Mouse (Mus musculus): ENCODE results near the gene Sh2d4b. TPM values are rescaled to one million over a fixed set of nuclear protein-coding genes. Genes with fewer than 3 reads are reported as not detected.

The Sh2d4b gene
- polyA plus RNA-seq, 1 experiment from 2014 or later = 1.7 TPM

DNA sequence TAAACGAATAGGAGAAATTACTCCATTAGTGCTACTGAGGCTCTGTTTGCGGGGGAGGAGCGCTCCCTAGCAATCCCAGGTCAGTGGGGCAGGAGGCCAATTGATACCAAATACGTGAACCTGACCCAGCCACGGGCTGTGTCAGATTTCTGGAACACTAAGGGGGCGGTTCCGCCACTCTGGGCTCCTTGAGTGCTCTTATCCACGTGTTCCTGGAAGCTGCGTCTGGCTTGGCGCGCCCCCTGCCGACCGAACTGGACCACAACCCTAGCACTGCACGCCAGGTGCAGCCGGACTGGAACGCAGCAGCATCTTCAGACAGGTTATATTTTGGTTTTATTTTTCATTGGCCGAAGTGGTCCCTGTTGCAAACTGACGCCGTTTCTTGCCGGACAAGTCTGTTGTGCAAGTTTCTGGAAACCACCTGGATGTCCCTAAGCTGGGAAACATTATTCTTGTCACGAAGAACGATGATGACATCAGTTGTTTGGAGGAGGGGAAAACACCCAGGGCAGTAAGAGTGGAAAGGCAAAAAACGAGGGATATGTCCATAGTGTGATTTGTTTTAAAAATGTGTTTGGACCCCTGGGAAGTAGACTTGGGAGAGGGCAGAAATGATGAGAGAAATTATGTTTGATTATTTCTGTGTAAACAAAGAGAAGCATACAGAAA, 1.6 kb upstream of the Sh2d4b start:
- Histone ChIP-seq H3K9me3 (ENCODE audit: control insufficient read depth, low read length) (no peaks in the 10 kb centered on the region), H3K36me3 (ENCODE audit: control insufficient read depth, insufficient read depth) (no peaks in the 10 kb centered on the region), H3K4me2 (ENCODE audit: low read length) (peak overlapping the region; percentile 53), H3K27ac (ENCODE audit: low read length) (no peak overlapping the region), H3K4me3 (replicated peaks; ENCODE audit: low read length) (peak overlapping the region; percentile 26; the same call in 1 of the 2 replicates), H3K4me1 (replicated peaks; ENCODE audit: control insufficient read depth, insufficient read depth, low read length) (peaks cover 8% of the 10 kb centered on the region), H3K9ac (replicated peaks; ENCODE audit: low read depth, low read length) (peak overlapping the region; percentile 36; the same call in 1 of the 2 replicates), H3K27me3 (replicated peaks; ENCODE audit: control insufficient read depth, insufficient read depth, low read length) (no peaks in the 10 kb centered on the region)
- peak; percentile 94 for ATAC-seq
- 10% methylated on average over 23 of the region's 23 CpGs for WGBS

DNA sequence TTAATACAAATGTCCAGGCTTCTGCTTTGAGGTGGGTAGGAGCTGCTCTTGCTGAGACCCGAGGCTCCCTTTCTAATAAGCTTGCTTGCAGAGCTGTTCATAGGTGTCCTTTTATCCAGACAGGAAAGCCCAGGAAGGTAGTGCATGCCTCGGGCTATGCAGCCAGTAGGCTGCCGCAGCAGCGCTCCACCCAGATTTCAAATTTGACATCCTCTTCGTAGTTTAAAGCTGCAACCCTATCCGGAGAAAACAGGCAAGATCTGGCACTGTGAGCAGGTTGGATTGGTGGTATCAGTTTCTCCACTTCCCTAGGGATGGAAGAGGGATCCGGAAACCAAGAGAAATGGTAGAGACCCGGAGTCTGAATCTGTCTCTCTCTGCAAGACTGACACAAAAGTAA, 818 bp upstream of the Sh2d4b start:
- ATAC-seq = no peak
- Histone ChIP-seq H3K36me3 (ENCODE audit: control insufficient read depth, insufficient read depth) (no peaks in the 10 kb centered on the region), H3K27ac (ENCODE audit: low read length) (no peak overlapping the region), H3K4me3 (replicated peaks; ENCODE audit: low read length) (no peak overlapping the region), H3K9ac (replicated peaks; ENCODE audit: low read depth, low read length) (no peak overlapping the region), H3K27me3 (replicated peaks; ENCODE audit: control insufficient read depth, insufficient read depth, low read length) (no peaks in the 10 kb centered on the region), H3K4me2 (ENCODE audit: low read length) (no peak overlapping the region), H3K4me1 (replicated peaks; ENCODE audit: control insufficient read depth, insufficient read depth, low read length) (peaks cover 8% of the 10 kb centered on the region), H3K9me3 (ENCODE audit: control insufficient read depth, low read length) (no peaks in the 10 kb centered on the region)
- WGBS = 74% methylated on average over 8 of the region's 8 CpGs

- no peak overlapping the region for H3K27ac ChIP-seq (ENCODE audit: low read length)
- no peak overlapping the region for H3K9ac ChIP-seq (replicated peaks; ENCODE audit: low read depth, low read length)
- no peak overlapping the region for H3K4me2 ChIP-seq (ENCODE audit: low read length)
- H3K9me3 ChIP-seq (ENCODE audit: control insufficient read depth, low read length) = no peaks in the 10 kb centered on the region
- H3K4me3 ChIP-seq (replicated peaks; ENCODE audit: low read length) = no peak overlapping the region
- 72% methylated on average over 7 of the region's 7 CpGs for WGBS
- H3K36me3 ChIP-seq (ENCODE audit: control insufficient read depth, insufficient read depth) = no peaks in the 10 kb centered on the region
- no peak for ATAC-seq
- H3K4me1 ChIP-seq (replicated peaks; ENCODE audit: control insufficient read depth, insufficient read depth, low read length) = peaks cover 8% of the 10 kb centered on the region
- no peaks in the 10 kb centered on the region for H3K27me3 ChIP-seq (replicated peaks; ENCODE audit: control insufficient read depth, insufficient read depth, low read length)
Observed at GRCm38 (mm10) chr14:40892326-40892825, 690 bp downstream of the Sh2d4b start.

- Histone ChIP-seq H3K9ac (replicated peaks; ENCODE audit: low read depth, low read length) (no peak overlapping the region), H3K27ac (ENCODE audit: low read length) (no peak overlapping the region), H3K4me3 (replicated peaks; ENCODE audit: low read length) (no peak overlapping the region), H3K9me3 (ENCODE audit: control insufficient read depth, low read length) (no peaks in the 10 kb centered on the region), H3K27me3 (replicated peaks; ENCODE audit: control insufficient read depth, insufficient read depth, low read length) (no peaks in the 10 kb centered on the region), H3K4me2 (ENCODE audit: low read length) (no peak overlapping the region), H3K4me1 (replicated peaks; ENCODE audit: control insufficient read depth, insufficient read depth, low read length) (peaks cover 8% of the 10 kb centered on the region), H3K36me3 (ENCODE audit: control insufficient read depth, insufficient read depth) (no peaks in the 10 kb centered on the region)
- WGBS = 96% methylated on average over 4 of the region's 4 CpGs
- ATAC-seq = no peak
Observed at GRCm38 (mm10) chr14:40891506-40891905, 1.6 kb downstream of the Sh2d4b start.

DNA sequence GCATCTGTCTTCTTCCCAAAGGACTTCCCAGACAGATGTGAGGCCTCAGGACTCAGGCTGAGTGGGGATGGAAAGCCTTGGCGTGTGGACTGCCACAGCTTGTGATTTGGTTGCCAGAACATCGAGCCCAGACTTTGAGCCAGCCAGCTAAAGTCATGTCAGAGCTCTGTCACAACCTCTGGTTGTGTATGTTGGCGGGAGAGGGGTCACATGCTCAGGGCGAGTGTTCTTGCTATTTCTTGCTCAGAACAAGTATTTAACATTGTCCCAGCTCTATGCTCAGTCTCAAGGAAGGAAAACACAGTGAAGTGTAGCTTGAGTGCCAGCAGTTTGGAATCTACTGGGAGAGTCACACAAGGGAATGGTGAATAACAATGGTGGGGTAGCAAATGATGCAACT, 3.4 kb downstream of the Sh2d4b start:
- Histone ChIP-seq H3K4me1 (replicated peaks; ENCODE audit: control insufficient read depth, insufficient read depth, low read length) (peaks cover 7% of the 10 kb centered on the region), H3K36me3 (ENCODE audit: control insufficient read depth, insufficient read depth) (no peaks in the 10 kb centered on the region), H3K27ac (ENCODE audit: low read length) (no peak overlapping the region), H3K4me3 (replicated peaks; ENCODE audit: low read length) (no peak overlapping the region), H3K4me2 (ENCODE audit: low read length) (no peak overlapping the region), H3K9me3 (ENCODE audit: control insufficient read depth, low read length) (no peaks in the 10 kb centered on the region), H3K9ac (replicated peaks; ENCODE audit: low read depth, low read length) (no peak overlapping the region), H3K27me3 (replicated peaks; ENCODE audit: control insufficient read depth, insufficient read depth, low read length) (no peaks in the 10 kb centered on the region)
- WGBS = 76% methylated on average over 4 of the region's 4 CpGs
- ATAC-seq = no peak

- H3K27me3 ChIP-seq (replicated peaks; ENCODE audit: control insufficient read depth, insufficient read depth, low read length) = no peaks in the 10 kb centered on the region
- no peaks in the 10 kb centered on the region for H3K9me3 ChIP-seq (ENCODE audit: control insufficient read depth, low read length)
- 93% methylated on average over 2 of the region's 2 CpGs for WGBS
- peaks cover 1% of the 10 kb centered on the region for H3K4me1 ChIP-seq (replicated peaks; ENCODE audit: control insufficient read depth, insufficient read depth, low read length)
- no peak overlapping the region for H3K27ac ChIP-seq (ENCODE audit: low read length)
- no peak overlapping the region for H3K9ac ChIP-seq (replicated peaks; ENCODE audit: low read depth, low read length)
- H3K4me3 ChIP-seq (replicated peaks; ENCODE audit: low read length) = no peak overlapping the region
- H3K4me2 ChIP-seq (ENCODE audit: low read length) = no peak overlapping the region
- ATAC-seq = no peak
- H3K36me3 ChIP-seq (ENCODE audit: control insufficient read depth, insufficient read depth) = no peaks in the 10 kb centered on the region
Observed at GRCm38 (mm10) chr14:40889181-40889580, 3.9 kb downstream of the Sh2d4b start.

DNA sequence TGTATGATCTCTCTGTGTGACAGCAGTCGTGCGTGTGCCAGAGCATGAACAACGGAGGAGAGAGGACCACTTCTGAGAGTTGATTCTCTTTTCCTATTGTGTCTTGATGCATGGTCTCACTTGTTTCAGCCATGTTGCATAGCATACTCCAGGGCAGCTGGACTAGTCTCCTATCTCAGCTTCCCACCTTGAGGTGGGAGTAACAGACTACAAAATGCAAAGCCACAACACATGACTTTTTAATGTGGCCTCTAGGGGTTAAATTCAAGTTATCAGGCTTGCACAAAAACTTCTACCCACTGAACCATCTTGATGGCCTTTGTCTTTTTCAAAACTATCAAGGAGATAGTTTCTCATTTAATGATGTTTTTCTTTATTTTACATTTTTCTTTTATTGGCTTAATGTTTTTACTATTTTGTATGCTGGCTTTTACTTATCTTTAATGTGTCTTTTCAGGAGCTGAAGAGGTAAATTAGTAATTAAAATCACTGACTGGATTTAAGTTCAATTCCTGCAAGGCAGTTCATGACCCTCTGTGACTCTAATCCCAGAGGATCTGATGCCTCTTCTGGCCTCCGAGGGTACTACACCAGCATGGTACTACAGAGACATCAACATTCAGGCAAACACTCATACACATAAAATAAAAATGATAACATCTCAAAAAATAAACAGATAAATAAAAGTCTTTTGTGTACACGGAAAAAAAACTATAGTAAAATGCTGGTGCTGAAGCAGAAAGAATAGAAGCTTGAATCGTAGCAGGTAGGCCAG, 6.5 kb downstream of the Sh2d4b start:
- no peaks in the 10 kb centered on the region for H3K9me3 ChIP-seq (ENCODE audit: control insufficient read depth, low read length)
- no peaks in the 10 kb centered on the region for H3K27me3 ChIP-seq (replicated peaks; ENCODE audit: control insufficient read depth, insufficient read depth, low read length)
- H3K4me2 ChIP-seq (ENCODE audit: low read length) = no peak overlapping the region

DNA sequence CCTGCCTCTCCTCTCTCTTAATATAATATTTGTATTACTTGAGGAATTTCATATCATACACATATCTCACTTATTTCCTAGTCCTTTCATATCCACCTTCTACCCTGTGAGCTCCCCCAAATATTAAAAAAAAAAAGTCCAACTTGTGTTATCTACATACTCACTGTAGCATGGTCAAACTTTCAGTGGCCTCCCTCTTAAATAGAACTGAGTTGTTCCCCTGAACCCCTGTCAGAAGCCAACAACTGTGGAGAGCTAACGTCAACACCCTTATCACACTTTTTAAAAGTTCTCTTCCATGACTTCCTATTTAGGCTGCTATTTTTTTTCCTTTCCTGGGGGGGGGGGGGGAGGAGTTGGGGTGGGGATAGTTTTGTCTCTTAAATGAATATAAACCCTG, 7.3 kb downstream of the Sh2d4b start:
- Histone ChIP-seq H3K36me3 (ENCODE audit: control insufficient read depth, insufficient read depth) (no peaks in the 10 kb centered on the region), H3K27ac (ENCODE audit: low read length) (no peak overlapping the region), H3K4me3 (replicated peaks; ENCODE audit: low read length) (no peak overlapping the region), H3K9me3 (ENCODE audit: control insufficient read depth, low read length) (no peaks in the 10 kb centered on the region), H3K4me1 (replicated peaks; ENCODE audit: control insufficient read depth, insufficient read depth, low read length) (no peaks in the 10 kb centered on the region), H3K9ac (replicated peaks; ENCODE audit: low read depth, low read length) (no peak overlapping the region), H3K4me2 (ENCODE audit: low read length) (no peak overlapping the region), H3K27me3 (replicated peaks; ENCODE audit: control insufficient read depth, insufficient read depth, low read length) (no peaks in the 10 kb centered on the region)
- WGBS = 90% methylated on average over 1 of the region's 1 CpGs
- ATAC-seq = no peak

More for the DNA sequence above, 6.5 kb downstream of the Sh2d4b start:
- H3K4me1 ChIP-seq (replicated peaks; ENCODE audit: control insufficient read depth, insufficient read depth, low read length) = no peaks in the 10 kb centered on the region
- H3K27ac ChIP-seq (ENCODE audit: low read length) = no peak overlapping the region
- no peak overlapping the region for H3K9ac ChIP-seq (replicated peaks; ENCODE audit: low read depth, low read length)
- no peak for ATAC-seq
- H3K4me3 ChIP-seq (replicated peaks; ENCODE audit: low read length) = no peak overlapping the region
- WGBS = 86% methylated on average over 6 of the region's 6 CpGs
- H3K36me3 ChIP-seq (ENCODE audit: control insufficient read depth, insufficient read depth) = no peaks in the 10 kb centered on the region

- no peak for ATAC-seq
- Histone ChIP-seq H3K4me1 (replicated peaks; ENCODE audit: control insufficient read depth, insufficient read depth, low read length) (no peaks in the 10 kb centered on the region), H3K4me3 (replicated peaks; ENCODE audit: low read length) (no peak overlapping the region), H3K4me2 (ENCODE audit: low read length) (no peak overlapping the region), H3K9me3 (ENCODE audit: control insufficient read depth, low read length) (no peaks in the 10 kb centered on the region), H3K36me3 (ENCODE audit: control insufficient read depth, insufficient read depth) (no peaks in the 10 kb centered on the region), H3K27ac (ENCODE audit: low read length) (no peak overlapping the region), H3K27me3 (replicated peaks; ENCODE audit: control insufficient read depth, insufficient read depth, low read length) (no peaks in the 10 kb centered on the region), H3K9ac (replicated peaks; ENCODE audit: low read depth, low read length) (no peak overlapping the region)
- WGBS = 42% methylated on average over 4 of the region's 4 CpGs
Observed at GRCm38 (mm10) chr14:40885225-40885624, 7.8 kb downstream of the Sh2d4b start.

Measured in forebrain, embryonic 16.5 days (tissue).